Mouse (Mus musculus) stomach, embryonic 16.5 days (tissue): ENCODE results near the gene Akap8. TPM values are rescaled to one million over a fixed set of nuclear protein-coding genes. Genes with fewer than 3 reads are reported as not detected.
A peak's percentile ranks its signal among the peaks of the same experiment; 100 is the strongest.

ENCODE experiments used
- ATAC-seq: fragments of 200-750 bp; cut with Nextera tagmentation; 2 replicates; pipeline ENCODE4 v1.8.0; 2017; ENCODE audit warnings: moderate number of reproducible peaks, moderate TSS enrichment; ENCODE audit not compliant: insufficient read depth, low FRiP score
- H3K27ac ChIP-seq: fragments of 300-500 bp; sonication (generic); 2 replicates; pipeline ENCODE4 v1.5.1; 2014; ENCODE audit warnings: low read length
- H3K27me3 ChIP-seq: fragments of 300-500 bp; sonication (generic); 2 replicates; pipeline ENCODE4 v1.6.1; 2014; ENCODE audit warnings: low read length, control low read depth, mixed read lengths; ENCODE audit not compliant: control insufficient read depth, insufficient read depth
- H3K36me3 ChIP-seq: fragments of 300-500 bp; sonication (generic); 2 replicates; pipeline ENCODE4 v1.6.1; 2014; ENCODE audit warnings: low read length; ENCODE audit not compliant: control insufficient read depth, insufficient read depth
- H3K4me1 ChIP-seq: fragments of 300-500 bp; sonication (generic); 2 replicates; pipeline ENCODE4 v1.6.1; 2014; ENCODE audit warnings: low read length, control low read depth, mixed read lengths; ENCODE audit not compliant: control insufficient read depth, insufficient read depth
- H3K4me2 ChIP-seq: fragments of 300-500 bp; sonication (generic); 2 replicates; pipeline ENCODE4 v1.6.1; 2014; ENCODE audit warnings: low read depth, low read length, mixed read lengths
- H3K4me3 ChIP-seq: fragments of 300-500 bp; sonication (generic); replicated peaks from 2 replicates; pipeline ENCODE4 v1.5.1; 2014; ENCODE audit warnings: mild to moderate bottlenecking, low read length
- H3K9ac ChIP-seq: fragments of 300-500 bp; sonication (generic); 2 replicates; pipeline ENCODE4 v1.6.1; 2014; ENCODE audit warnings: low read length
- H3K9me3 ChIP-seq: fragments of 300-500 bp; sonication (generic); replicated peaks from 2 replicates; pipeline ENCODE4 v1.6.1; 2016; ENCODE audit warnings: low read length, control low read depth; ENCODE audit not compliant: control insufficient read depth
- WGBS: fragments of 180-500 bp; shearing (Covaris S2); extraction: QIAGEN DNeasy Blood & Tissue Kit; methylation state at CpG from one replicate; pipeline ENCODE4 v1.1.7; 2014; 5-methylcytosine and 5-hydroxymethylcytosine counted together
- polyA plus RNA-seq: library from polyadenylated mRNA; unstranded; fragments of >200 nt; fragmentation: Nextera tagmentation; extraction: Ambion mirVana; gene quantifications from 2 replicates; pipeline ENCODE4 v1.2.1, GENCODE M21; 2015

Akap8 gene
- polyA plus RNA-seq, 1 experiment from 2014 or later = 98.8 TPM

DNA sequence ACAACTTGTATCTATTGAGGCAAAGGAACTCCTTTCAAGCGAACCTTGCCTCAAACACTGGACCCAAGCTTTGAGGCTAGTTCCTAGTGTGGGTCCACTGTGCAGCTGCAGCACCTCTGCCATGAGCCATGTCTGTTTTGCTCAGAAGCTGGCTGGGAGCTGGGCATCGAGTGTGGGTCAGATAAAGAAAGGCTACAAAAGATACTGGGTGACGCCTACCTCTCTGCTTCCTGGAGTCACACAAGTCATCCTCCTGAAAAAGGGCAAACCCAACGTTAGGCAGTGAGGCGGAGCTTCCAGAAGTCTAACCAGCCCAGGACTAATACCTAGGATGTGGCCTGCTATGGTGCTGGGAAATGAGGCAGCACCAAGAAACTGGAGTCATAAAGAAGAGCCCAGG lies 7.1 kb downstream of the Akap8 start:
- H3K4me1 ChIP-seq = 0 out of 2 replicates have a peak, but pooled peaks cover 4% of the 10 kb centered on the region
- H3K27me3 ChIP-seq = no peaks in the 10 kb centered on the region
- 76% methylated on average over 5 of the region's 5 CpGs for WGBS
- no peaks in the 10 kb centered on the region for H3K9me3 ChIP-seq
- no peak overlapping the region for H3K27ac ChIP-seq
- no peak for ATAC-seq
- no peak overlapping the region for H3K9ac ChIP-seq
- no peak overlapping the region for H3K4me2 ChIP-seq
- no peak overlapping the region for H3K4me3 ChIP-seq
- peaks cover 57% of the 10 kb centered on the region for H3K36me3 ChIP-seq

DNA sequence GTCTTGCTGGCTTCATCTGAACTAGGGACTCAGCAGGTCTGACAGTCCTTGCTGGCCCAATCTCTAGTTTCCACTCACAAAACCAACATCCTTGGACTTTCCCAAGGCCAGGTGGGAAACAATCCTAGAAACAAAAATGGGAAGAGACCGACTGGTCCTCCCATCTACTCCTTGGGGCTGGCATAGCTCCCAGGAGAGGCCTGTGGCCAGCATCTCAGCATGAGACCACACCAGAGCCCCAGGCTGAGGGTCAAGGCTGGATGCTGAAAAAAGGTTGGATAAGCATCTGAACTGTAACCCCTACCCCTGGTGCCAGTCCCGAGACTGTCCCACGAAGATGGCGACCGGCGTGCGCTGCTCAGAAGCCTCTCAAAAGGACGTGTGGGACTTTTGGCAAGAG lies 8.2 kb downstream of the Akap8 start:
- peaks cover 57% of the 10 kb centered on the region for H3K36me3 ChIP-seq
- WGBS = 95% methylated on average over 8 of the region's 8 CpGs
- ATAC-seq = no peak
- no peaks in the 10 kb centered on the region for H3K27me3 ChIP-seq
- H3K9ac ChIP-seq = no peak overlapping the region
- H3K27ac ChIP-seq = no peak overlapping the region
- H3K9me3 ChIP-seq = no peaks in the 10 kb centered on the region
- no peak overlapping the region for H3K4me2 ChIP-seq
- H3K4me1 ChIP-seq = no peaks in the 10 kb centered on the region
- no peak overlapping the region for H3K4me3 ChIP-seq

DNA sequence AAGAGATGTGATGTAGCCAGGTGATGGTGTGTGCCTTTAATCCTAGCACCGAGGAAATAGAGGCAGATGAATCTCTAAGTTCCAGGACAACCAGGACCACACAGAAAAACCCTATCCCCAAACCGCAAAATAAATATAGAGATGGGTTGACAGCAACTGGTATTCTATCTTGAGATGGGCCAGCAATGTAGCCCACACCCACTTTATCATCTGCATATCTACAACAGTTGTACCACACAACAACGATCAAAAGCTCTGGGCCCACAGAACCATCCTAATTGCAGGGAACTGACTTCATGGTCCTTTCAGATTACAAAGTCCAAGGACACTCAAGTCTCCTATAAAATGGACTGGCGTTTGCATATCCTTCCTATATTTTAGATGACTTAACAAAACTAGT lies 13.1 kb downstream of the Akap8 start:
- Histone ChIP-seq H3K4me1 (no peaks in the 10 kb centered on the region), H3K9ac (no peak overlapping the region), H3K36me3 (peaks cover 40% of the 10 kb centered on the region), H3K27ac (no peak overlapping the region), H3K9me3 (no peaks in the 10 kb centered on the region), H3K27me3 (no peaks in the 10 kb centered on the region), H3K4me2 (no peak overlapping the region), H3K4me3 (no peak overlapping the region)
- 87% methylated on average over 4 of the region's 4 CpGs for WGBS
- ATAC-seq = no peak

DNA sequence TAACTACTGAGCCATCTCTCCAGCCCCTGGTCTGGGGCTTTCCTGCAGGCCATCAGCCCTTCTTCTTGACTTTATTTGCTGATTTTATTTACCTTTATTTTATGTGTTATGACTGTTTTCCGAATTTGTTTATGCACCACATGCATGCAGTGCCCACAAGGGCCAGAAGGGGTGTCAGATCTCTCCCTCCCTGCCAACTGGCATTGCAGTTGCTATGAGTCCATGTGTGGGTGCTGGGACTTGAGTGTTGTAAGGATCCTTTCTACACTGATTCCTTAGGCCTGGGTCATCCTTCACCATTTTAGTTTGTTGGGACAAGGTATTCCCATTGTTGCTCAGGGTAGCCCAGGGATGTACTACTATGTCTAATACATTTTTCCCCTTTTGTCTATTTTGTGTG lies 22.9 kb downstream of the Akap8 start:
- WGBS = 74% methylated on average over 1 of the region's 1 CpGs
- Histone ChIP-seq H3K4me3 (no peak overlapping the region), H3K4me1 (no peaks in the 10 kb centered on the region), H3K9me3 (no peaks in the 10 kb centered on the region), H3K27ac (no peak overlapping the region), H3K36me3 (no peaks in the 10 kb centered on the region), H3K4me2 (no peak overlapping the region), H3K27me3 (no peaks in the 10 kb centered on the region), H3K9ac (no peak overlapping the region)
- no peak for ATAC-seq

DNA sequence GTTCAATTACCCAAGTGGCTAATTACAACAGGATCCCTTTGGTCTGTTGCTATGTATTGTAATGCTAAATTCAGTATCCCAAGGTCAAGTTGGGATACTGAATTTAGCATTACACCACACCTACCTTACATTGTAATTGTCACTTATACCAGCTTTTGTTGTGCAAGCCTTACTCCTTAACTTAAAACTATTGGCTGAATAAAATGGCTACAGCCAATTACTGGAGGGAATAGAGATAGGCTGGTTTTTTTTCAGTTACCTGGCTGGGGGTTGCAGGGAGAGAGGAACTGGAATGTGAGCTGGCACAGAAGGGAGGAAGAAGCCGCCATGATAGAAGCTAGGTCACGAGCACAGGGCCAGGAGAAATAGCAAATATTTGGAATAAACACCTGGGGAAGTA lies 25.1 kb downstream of the Akap8 start:
- whole genome bisulfite sequencing = 64% methylated on average over 2 of the region's 2 CpGs
- no peak for ATAC-seq
- no peak overlapping the region for H3K4me2 ChIP-seq
- H3K9me3 ChIP-seq = peaks cover 5% of the 10 kb centered on the region; the same call in 1 of the 2 replicates
- H3K36me3 ChIP-seq = no peaks in the 10 kb centered on the region
- H3K27me3 ChIP-seq = no peaks in the 10 kb centered on the region
- no peak overlapping the region for H3K4me3 ChIP-seq
- no peak overlapping the region for H3K9ac ChIP-seq
- no peaks in the 10 kb centered on the region for H3K4me1 ChIP-seq
- no peak overlapping the region for H3K27ac ChIP-seq

DNA sequence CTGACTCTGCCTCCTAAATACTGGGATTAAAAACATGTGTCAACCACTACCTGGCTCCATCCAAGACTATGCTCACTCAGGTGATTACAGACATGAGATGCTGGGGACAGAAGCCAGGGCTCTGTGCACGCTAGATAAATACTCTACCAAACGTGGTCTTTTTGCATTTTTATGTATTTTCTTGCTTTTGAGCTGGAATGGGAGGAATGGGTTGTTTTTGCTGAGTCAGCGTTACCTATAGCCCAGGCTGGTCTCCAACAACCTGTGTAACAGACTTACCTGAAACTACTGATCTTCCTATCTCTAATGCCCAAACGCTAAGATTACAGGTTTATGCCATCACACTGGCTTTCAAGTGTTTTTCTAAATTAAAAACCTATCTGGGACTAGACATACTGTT lies 25.9 kb downstream of the Akap8 start:
- 82% methylated on average over 4 of the region's 4 CpGs for WGBS
- H3K4me2 ChIP-seq = no peak overlapping the region
- peaks cover 5% of the 10 kb centered on the region; the same call in 1 of the 2 replicates for H3K9me3 ChIP-seq
- no peaks in the 10 kb centered on the region for H3K36me3 ChIP-seq
- no peaks in the 10 kb centered on the region for H3K27me3 ChIP-seq
- H3K4me3 ChIP-seq = no peak overlapping the region
- H3K4me1 ChIP-seq = no peaks in the 10 kb centered on the region
- no peak overlapping the region for H3K27ac ChIP-seq
- no peak for ATAC-seq
- H3K9ac ChIP-seq = no peak overlapping the region

DNA sequence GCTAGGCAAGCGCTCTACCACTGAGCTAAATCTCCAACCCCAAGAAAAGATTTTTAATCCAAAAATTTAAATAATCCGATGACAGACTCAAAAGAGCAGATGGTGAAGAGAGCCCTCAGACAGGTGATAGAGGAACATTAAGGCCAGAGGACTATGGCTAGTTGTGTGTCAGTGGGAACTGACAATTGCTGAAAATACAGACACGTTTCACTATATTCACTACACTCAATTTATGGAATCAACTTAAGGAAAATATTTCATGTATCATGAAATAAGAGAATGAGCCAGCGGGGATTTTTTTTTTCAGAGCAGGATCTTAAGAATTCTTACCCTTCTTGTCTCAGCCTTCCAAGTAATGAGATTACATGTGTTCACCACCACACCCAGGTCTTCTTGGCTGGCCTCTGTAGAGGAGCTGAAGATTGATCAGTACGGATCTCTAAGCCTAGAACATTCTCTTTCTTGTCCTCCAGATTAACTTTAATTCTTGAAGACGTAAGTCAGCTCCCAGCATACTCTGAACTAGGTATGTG lies 35.8 kb downstream of the Akap8 start:
- peak overlapping the region; percentile 67 for H3K4me2 ChIP-seq
- WGBS = 34% methylated on average over 6 of the region's 6 CpGs
- H3K36me3 ChIP-seq = no peaks in the 10 kb centered on the region
- peak overlapping the region; percentile 97 for H3K4me3 ChIP-seq
- H3K4me1 ChIP-seq = peaks cover 18% of the 10 kb centered on the region
- no peak for ATAC-seq
- H3K9me3 ChIP-seq = no peaks in the 10 kb centered on the region
- H3K9ac ChIP-seq = peak overlapping the region; percentile 99
- H3K27me3 ChIP-seq = no peaks in the 10 kb centered on the region
- peak overlapping the region; percentile 99 for H3K27ac ChIP-seq

DNA sequence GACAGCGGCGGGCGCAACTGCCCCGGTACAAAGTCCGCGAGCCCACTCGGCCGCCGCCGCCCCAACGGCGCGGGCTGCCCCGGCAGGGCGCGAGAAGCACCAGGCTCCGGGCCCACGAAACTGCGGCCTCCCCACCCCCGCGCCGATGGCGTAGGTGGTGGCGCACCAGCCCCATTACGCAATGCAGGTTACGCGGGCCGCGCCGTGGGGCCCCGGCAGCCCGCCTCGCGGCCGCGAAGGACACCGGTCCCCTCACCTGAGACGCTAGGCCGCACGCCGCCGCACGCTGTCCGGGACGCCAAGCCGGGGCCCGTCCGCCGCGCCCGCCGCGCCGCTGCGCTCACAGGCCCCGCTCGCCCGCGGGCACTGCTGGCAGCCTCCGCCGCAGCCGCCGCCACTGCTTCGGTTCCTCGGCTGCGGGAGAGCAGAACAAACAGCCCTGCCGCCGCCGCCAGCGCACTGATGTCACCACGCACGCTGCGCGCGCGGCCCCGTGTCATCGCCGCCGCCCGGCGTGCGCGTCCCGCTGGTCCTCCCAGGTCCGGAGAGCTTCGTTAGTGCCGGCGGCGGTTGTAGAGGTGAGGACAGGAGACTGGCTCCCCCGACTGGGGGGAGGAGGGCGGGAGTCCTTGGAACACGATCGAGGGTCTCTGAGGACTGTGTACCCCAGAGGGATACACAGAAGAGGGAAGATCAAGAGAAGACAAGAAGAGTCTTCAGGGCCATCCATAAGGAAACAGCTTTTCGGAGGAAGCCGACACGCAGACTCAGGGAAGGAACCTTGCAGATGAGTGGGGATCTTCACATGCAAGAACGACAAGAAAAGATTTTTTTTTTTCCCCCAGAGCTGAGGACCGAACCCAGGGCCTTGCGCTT lies 36.5 kb downstream of the Akap8 start, which contains the start of gene Brd4:
TSS of gene Brd4 (minus strand) at position 461 of the 876 bp plus-strand sequence.
- peak within 1 kb of the TSS; percentile 99 for H3K9ac ChIP-seq
- no peaks in the 10 kb centered on the region for H3K27me3 ChIP-seq
- ATAC-seq = peak; percentile 92
- H3K36me3 ChIP-seq = no peaks in the 10 kb centered on the region
- peaks cover 18% of the 10 kb centered on the region for H3K4me1 ChIP-seq
- H3K9me3 ChIP-seq = no peaks in the 10 kb centered on the region
- under 1% methylated on average over 96 of the region's 100 CpGs for WGBS
- H3K27ac ChIP-seq = peak within 1 kb of the TSS; percentile 99
- H3K4me2 ChIP-seq = peak within 1 kb of the TSS; percentile 72
- H3K4me3 ChIP-seq = peak within 1 kb of the TSS; percentile 97

DNA sequence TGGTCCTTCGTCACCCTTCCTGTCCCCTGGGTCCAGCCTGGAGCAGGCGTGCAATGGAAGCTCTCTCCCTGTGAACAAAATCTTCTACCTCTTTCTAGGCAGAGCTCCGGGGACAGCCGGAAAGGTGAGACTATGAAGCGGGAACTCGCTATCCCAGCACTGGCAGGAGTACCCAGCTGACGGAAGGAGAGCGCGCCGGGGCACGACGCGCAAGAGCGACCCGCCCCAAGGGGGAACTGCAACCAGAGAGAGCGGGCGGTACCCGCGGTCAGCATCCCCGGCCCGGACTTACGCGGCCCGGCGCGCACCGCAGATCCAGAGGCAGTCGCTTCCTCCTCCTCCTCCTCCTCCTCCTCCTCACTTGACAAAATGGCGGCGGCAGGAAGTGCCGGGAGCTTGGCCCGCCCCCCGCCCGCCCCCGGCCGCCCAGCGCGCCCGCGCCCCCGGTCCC lies 37.2 kb downstream of the Akap8 start:
- under 1% methylated on average over 28 of the region's 41 CpGs for WGBS
- ATAC-seq = peak; percentile 72
- no peaks in the 10 kb centered on the region for H3K9me3 ChIP-seq
- no peaks in the 10 kb centered on the region for H3K27me3 ChIP-seq
- H3K9ac ChIP-seq = peak overlapping the region; percentile 99
- peak overlapping the region; percentile 99 for H3K27ac ChIP-seq
- H3K4me3 ChIP-seq = peak overlapping the region; percentile 97
- H3K36me3 ChIP-seq = no peaks in the 10 kb centered on the region
- peaks cover 18% of the 10 kb centered on the region for H3K4me1 ChIP-seq
- H3K4me2 ChIP-seq = peak overlapping the region; percentile 72
